Mouse (Mus musculus): ENCODE measurements around the gene 2810408A11Rik. TPM values are rescaled to one million over a fixed set of nuclear protein-coding genes. Genes with fewer than 3 reads are reported as not detected.

The 2810408A11Rik gene
- total RNA-seq (2015) = 1.6 and 2.6 TPM in 2 replicates
- total RNA-seq (2017) = 1.5 and 1.8 TPM in 2 replicates

DNA sequence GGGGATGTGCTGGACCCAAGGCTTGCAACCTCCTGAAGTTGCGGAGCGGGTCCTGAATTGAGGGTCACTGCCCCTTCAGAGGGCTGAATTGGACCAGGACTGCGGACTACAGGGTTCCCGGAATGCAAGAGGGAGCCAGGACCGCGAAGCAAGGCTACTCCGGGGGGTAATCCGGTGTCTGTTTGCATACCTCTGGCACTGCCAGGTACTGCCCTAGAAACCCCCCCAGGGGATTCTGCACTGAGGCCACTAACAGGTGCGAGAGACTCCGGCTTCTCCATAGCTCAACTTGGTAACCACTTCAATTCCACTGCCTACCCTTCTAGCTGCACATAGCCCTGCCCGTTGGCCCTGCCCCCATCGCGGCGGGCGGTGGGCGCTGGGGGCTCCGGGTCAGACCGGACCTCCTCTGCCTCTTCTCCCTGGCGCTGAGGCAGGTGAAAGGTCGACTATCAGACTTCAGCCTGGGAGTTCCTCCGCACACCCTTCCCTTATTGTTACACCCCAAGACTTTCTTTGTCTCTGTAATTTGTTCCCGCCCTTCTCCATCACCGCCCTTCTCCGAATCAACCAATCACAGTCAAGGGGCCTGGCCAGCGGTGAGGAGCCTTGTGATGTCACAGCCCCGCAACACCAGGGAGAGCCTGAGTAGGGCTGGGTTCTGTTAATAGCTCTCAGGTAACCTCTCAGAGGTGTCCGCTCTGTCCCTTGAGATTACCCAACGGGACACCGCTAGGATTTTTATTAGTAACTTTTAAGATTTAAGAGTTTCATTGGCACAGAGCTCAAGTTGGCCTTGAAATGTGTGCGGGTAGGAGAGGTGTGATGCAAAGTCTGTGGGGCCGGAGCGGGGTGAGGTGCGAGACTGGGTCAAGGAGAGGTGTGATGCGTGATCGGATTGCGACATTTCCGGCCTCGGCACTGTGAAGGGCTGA is at the start of gene 2810408A11Rik, which contains the start of gene Neurl4:
TSS of gene 2810408A11Rik (minus strand) at position 517 of the 935 bp plus-strand sequence.
TSS of gene Neurl4 (plus strand) at position 602 of the 935 bp plus-strand sequence.
- peak; percentile 85 for ATAC-seq (ENCODE audit: poor library complexity, severe bottlenecking)

- peak; percentile 81 for ATAC-seq (ENCODE audit: poor library complexity, severe bottlenecking)
Observed at GRCm38 (mm10) chr11:69948763-69949150, 48.0 kb upstream of the 2810408A11Rik start.

GRCm38 (mm10) chr11:69948066-69948762 is 47.4 kb upstream of the 2810408A11Rik start, which contains the start of gene Slc2a4:
Gene Slc2a4, minus strand, starts transcription at chr11:69948188.
- ATAC-seq (ENCODE audit: poor library complexity, severe bottlenecking) = peak; percentile 88

GRCm38 (mm10) chr11:69947337-69948065 is 46.7 kb upstream of the 2810408A11Rik start:
- no peak for ATAC-seq (ENCODE audit: poor library complexity, severe bottlenecking)

GRCm38 (mm10) chr11:69945997-69946891 is 45.5 kb upstream of the 2810408A11Rik start:
- no peak for ATAC-seq (ENCODE audit: poor library complexity, severe bottlenecking)

GRCm38 (mm10) chr11:69945216-69945615 is 44.4 kb upstream of the 2810408A11Rik start:
- ATAC-seq (ENCODE audit: poor library complexity, severe bottlenecking) = no peak

- no peak for ATAC-seq (ENCODE audit: poor library complexity, severe bottlenecking)
Observed at GRCm38 (mm10) chr11:69940962-69941361, 40.2 kb upstream of the 2810408A11Rik start.

DNA sequence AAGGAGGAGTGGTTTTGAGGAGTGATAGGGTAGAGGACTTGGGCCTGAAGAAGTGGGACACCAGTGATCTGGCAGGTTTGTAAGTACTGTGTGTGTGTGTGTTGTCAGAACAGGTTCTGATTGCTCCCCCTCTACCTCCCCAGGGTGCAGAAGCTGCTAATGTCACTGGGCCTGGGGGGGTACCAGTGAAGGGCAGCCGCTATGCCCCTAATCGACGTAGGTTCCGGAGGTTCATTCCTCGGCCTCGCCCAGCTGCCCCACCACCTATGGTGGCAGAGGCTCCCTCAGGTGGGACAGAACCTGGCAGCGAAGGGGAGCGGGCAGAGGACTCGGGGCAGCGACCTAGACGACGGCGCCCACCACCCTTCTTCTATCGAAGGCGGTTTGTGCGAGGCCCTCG is 38.9 kb upstream of the 2810408A11Rik start:
- no peak for ATAC-seq (ENCODE audit: poor library complexity, severe bottlenecking)

- no peak for ATAC-seq (ENCODE audit: poor library complexity, severe bottlenecking)
Observed at GRCm38 (mm10) chr11:69939181-69939580, 38.4 kb upstream of the 2810408A11Rik start.

DNA sequence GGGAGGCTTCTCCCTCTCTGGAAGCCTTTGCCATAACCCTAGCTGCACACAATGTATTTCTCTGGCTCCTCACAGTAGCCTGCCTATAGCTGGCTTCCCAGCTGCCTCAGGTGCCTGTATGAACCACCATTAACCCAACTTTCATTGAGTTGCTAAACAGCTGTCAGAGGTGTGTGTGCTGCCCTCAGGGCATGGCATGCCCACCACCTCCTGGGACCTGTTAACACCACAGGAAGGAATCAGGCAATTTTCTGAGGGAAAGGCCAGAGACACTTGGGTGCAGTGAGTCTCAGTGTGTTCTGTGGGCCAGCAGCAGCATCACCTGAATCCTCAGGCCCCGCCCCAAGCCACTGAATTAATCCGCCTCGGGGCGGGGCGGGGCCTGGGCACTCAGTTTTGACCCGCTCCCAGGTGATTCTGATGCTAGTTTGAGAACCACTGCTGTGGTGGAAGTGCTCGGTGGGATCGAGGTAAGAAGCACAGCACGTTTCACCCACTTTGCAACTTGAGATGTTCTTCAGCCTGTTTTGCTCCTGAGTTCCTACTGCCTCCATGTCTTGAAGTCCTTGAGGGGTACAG is 37.7 kb upstream of the 2810408A11Rik start:
- ATAC-seq (ENCODE audit: poor library complexity, severe bottlenecking) = no peak

DNA sequence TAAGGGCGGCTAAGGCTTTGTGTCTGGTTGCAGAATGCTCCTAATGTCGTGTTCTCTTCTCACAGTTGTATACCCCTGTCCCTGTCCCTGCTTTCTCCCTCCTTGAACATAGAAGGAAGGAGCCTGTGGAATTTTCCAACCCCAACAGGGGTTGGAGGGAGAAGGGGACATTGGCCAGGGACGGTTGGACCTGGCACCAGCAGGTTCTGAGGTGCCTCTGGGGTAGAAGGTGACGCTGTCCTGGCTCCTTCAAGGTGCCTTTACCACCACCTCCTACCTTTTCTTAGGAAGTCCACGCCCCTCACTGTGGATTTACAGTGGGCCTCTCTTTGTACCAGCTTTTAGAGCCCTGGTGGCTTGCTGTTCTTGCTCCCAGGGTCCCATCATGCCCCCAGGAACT is 37.0 kb upstream of the 2810408A11Rik start:
- ATAC-seq (ENCODE audit: poor library complexity, severe bottlenecking) = no peak

DNA sequence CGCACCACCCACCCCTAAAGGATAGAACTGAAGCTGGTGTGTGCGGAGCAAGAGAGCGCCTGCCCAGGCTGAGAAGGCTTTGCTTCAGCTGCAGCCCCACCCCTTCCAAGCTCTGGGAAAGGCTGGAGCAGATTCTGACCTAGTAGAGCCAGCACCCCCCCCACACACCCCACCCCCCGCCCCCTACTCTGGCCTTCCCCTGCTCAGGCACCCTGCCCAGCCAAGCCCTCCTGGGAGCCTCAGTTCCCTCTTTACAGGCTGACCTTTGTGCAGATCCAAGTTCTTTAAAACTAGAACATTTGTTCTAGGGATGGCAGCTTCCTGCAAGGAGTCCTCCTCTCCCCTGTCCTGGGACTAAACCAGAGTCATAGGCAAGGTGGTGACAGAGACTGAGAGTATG is 36.6 kb upstream of the 2810408A11Rik start:
- ATAC-seq (ENCODE audit: poor library complexity, severe bottlenecking) = no peak

DNA sequence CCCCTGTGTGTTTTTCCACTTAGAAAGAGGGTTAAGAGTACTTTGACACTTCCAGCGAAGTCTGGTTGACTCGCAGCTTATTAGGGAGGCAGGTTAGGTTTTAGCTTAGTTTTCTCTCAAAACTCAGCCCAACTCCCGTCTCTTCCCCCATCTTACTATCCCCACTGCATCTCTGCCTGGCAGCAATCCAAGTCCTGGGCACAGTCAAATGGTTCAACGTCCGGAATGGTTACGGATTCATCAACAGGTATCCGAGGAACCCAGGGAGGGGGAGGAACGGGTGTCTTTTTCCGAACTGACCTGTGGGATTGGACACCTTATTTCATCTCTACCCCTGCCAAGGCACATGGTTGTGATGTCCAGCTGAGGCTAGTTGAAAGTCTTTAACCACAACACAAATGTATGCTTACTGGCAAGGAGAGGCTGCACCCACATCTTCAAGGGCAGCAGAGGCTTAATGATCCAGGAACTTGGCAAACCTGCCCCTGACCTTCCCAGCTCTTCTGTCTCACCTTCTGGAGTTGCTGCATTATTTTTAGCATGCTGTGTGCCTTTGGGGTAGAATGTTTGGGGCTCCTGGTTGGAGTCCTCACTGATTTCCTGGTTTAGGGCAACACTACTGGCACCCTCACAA is 36.0 kb upstream of the 2810408A11Rik start:
- ATAC-seq (ENCODE audit: poor library complexity, severe bottlenecking) = no peak

DNA sequence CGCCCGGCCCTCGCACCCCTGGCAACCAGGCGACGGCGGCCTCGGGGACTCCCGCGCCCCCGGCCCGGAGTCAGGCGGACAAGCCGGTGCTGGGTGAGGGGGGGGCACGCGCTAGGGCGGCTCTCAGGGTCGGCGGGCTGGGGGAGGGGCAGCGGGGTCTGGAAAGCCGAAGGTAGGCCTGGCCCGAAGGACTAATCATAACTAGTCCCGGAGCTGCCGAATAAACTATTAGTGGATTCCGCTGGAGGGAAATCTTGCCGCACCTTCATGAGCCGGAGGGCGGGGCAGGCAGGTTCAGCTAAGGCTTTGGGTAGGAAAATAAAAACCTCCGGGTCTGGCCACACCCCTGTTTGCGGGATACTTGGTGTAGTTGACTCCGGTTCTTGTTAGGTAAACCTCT is 35.4 kb upstream of the 2810408A11Rik start:
- ATAC-seq (ENCODE audit: poor library complexity, severe bottlenecking) = no peak

GRCm38 (mm10) chr11:69935137-69935879 is 34.5 kb upstream of the 2810408A11Rik start, which contains the start of gene Ybx2:
Gene Ybx2, plus strand, starts transcription at chr11:69935796.
- ATAC-seq (ENCODE audit: poor library complexity, severe bottlenecking) = peak; percentile 55

DNA sequence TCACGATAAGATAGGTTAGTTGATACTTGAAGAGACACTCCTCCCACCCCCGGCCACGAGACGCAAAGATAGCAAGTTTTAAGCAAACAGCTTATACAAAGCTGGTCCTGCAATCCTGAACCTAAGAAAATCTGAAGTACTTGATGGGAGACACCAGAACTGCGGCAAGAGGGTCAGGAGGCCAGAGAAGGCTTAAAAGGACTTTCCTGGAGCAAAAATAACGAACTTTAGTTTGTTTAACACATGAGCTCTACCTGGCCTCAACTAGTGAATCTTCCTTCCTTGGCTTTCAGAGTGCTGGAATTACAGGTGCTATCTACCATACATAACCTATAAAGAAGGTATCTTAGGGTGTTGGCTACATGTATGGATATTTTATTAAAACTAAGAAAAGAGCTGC is 33.9 kb upstream of the 2810408A11Rik start:
- no peak for ATAC-seq (ENCODE audit: poor library complexity, severe bottlenecking)

DNA sequence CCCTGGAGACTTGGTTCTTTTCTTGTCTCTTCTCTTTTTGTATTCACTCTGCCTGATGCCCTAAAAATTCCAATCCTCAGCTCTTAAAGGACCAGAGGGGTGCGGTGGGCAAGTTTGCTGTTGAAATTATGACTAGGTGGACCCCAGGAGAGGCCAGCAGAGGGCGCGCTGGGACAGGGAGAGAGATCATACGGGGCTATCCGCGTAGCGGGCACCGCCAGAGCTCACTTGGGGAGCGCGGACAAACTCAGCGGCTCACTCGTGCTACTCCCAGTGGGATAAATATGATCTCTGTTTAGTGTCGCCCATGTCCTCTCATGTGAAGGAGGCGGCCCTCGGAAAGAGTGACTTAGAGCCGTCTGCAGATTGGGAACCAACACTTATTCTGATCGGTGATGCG is 33.4 kb upstream of the 2810408A11Rik start:
- peak; percentile 66 for ATAC-seq (ENCODE audit: poor library complexity, severe bottlenecking)

- no peak for ATAC-seq (ENCODE audit: poor library complexity, severe bottlenecking)
Observed at GRCm38 (mm10) chr11:69933066-69933465, 32.3 kb upstream of the 2810408A11Rik start.

Data from megakaryocyte, adult 5-6 weeks (primary cell).